Mouse (Mus musculus) frontal cortex, postnatal 14 days (tissue): ENCODE data around the gene Olfr209.
"Not testable (repeated sequence)": the region's sequence is repeated elsewhere in the genome, so short reads cannot be mapped to it uniquely, and the experiment has no call there.

ENCODE experiments used
- DNase-seq, 2 experiments: peaks; one replicate each; pipeline ENCODE4 v3.0.0; 2022; ENCODE audit warnings: low spot score in 2 of 2

Gene Olfr209

GRCm38 (mm10) chr16:59363893-59364292, at the start of gene Olfr209:
Olfr209 (minus strand) TSS chr16:59363993.
- no peak for DNase-seq

GRCm38 (mm10) chr16:59413475-59413874, 49.7 kb upstream of the Olfr209 start:
- DNase-seq = no peak

GRCm38 (mm10) chr16:59409800-59410199, 46.0 kb upstream of the Olfr209 start:
- no peak for DNase-seq

- DNase-seq = no peak
These were observed 45.6 kb upstream of the Olfr209 start for GRCm38 (mm10) chr16:59409341-59409748.

- DNase-seq = no peak
These were observed 43.2 kb upstream of the Olfr209 start, which contains the start of gene Gabrr3 for GRCm38 (mm10) chr16:59407032-59407431. Gabrr3 (plus strand) TSS chr16:59407332.

- no peak for DNase-seq
These were observed 41.0 kb upstream of the Olfr209 start for GRCm38 (mm10) chr16:59404798-59405197.

GRCm38 (mm10) chr16:59403684-59404083, 39.9 kb upstream of the Olfr209 start:
- peak in 1 of 2 experiments; percentile 26 for DNase-seq

- no peak for DNase-seq
These were observed 38.2 kb upstream of the Olfr209 start for GRCm38 (mm10) chr16:59401985-59402384.

- no peak for DNase-seq
These were observed 37.3 kb upstream of the Olfr209 start for GRCm38 (mm10) chr16:59401102-59401501.

GRCm38 (mm10) chr16:59393300-59393699, 29.5 kb upstream of the Olfr209 start:
- peak; percentile 47 to 53 for DNase-seq

- DNase-seq = no peak
These were observed 14.6 kb downstream of the Olfr209 start, which contains the start of gene Olfr206 for GRCm38 (mm10) chr16:59349146-59349545. Olfr206 (minus strand) TSS chr16:59349246.

GRCm38 (mm10) chr16:59331038-59331437, 32.8 kb downstream of the Olfr209 start, which contains the start of gene Olfr205:
Olfr205 (minus strand) TSS chr16:59331138.
- no peak for DNase-seq

- DNase-seq = not testable (repeated sequence)
These were observed 40.5 kb downstream of the Olfr209 start for GRCm38 (mm10) chr16:59323262-59323661.

GRCm38 (mm10) chr16:59318148-59318547, 45.6 kb downstream of the Olfr209 start, which contains the start of gene Olfr204:
Olfr204 (minus strand) TSS chr16:59318248.
- DNase-seq = no peak
